Mouse (Mus musculus) embryonic facial prominence, embryonic 15.5 days (tissue): Measurements from ENCODE around the gene Fbxo39. TPM values are rescaled to one million over a fixed set of nuclear protein-coding genes. Genes with fewer than 3 reads are reported as not detected.

Source experiments
- ATAC-seq: fragments of 200-750 bp; cut with Nextera tagmentation; 2 replicates; pipeline ENCODE4 v1.8.0; 2017; ENCODE audit warnings: low read depth, moderate TSS enrichment; ENCODE audit not compliant: insufficient number of reproducible peaks, low FRiP score, low TSS enrichment
- H3K27ac ChIP-seq: fragments of 300-500 bp; sonication (generic); replicated peaks from 2 replicates; pipeline ENCODE4 v1.5.1; 2015; ENCODE audit warnings: mild to moderate bottlenecking, inconsistent platforms
- H3K27me3 ChIP-seq: fragments of 300-500 bp; sonication (generic); 2 replicates; pipeline ENCODE4 v1.6.1; 2015; ENCODE audit warnings: inconsistent platforms
- H3K36me3 ChIP-seq: fragments of 300-500 bp; sonication (generic); 2 replicates; pipeline ENCODE4 v1.6.1; 2015; ENCODE audit warnings: mild to moderate bottlenecking, inconsistent platforms
- H3K4me1 ChIP-seq: fragments of 300-500 bp; sonication (generic); 2 replicates; pipeline ENCODE4 v1.6.1; 2015; ENCODE audit warnings: inconsistent platforms
- H3K4me2 ChIP-seq: fragments of 300-500 bp; sonication (generic); replicated peaks from 2 replicates; pipeline ENCODE4 v1.6.1; 2015; ENCODE audit warnings: mild to moderate bottlenecking, inconsistent platforms
- H3K4me3 ChIP-seq: fragments of 300-500 bp; sonication (generic); replicated peaks from 2 replicates; pipeline ENCODE4 v1.5.1; 2015; ENCODE audit warnings: mild to moderate bottlenecking, inconsistent platforms
- H3K9ac ChIP-seq: fragments of 300-500 bp; sonication (generic); 2 replicates; pipeline ENCODE4 v1.6.1; 2015; ENCODE audit warnings: inconsistent platforms
- H3K9me3 ChIP-seq: fragments of 300-500 bp; sonication (generic); replicated peaks from 2 replicates; pipeline ENCODE4 v1.6.1; 2016; ENCODE audit warnings: inconsistent platforms
- WGBS: fragments of 180-500 bp; shearing (Covaris S2); methylation state at CpG from one replicate; pipeline ENCODE4 v1.1.7; 2015; 5-methylcytosine and 5-hydroxymethylcytosine counted together
- polyA plus RNA-seq: library from polyadenylated mRNA; unstranded; fragments of >200 nt; fragmentation: Nextera tagmentation; extraction: Ambion mirVana; gene quantifications from 2 replicates; pipeline ENCODE4 v1.2.1, GENCODE M21; 2015

The Fbxo39 gene
- polyA plus RNA-seq = not detected in 2 replicates

DNA sequence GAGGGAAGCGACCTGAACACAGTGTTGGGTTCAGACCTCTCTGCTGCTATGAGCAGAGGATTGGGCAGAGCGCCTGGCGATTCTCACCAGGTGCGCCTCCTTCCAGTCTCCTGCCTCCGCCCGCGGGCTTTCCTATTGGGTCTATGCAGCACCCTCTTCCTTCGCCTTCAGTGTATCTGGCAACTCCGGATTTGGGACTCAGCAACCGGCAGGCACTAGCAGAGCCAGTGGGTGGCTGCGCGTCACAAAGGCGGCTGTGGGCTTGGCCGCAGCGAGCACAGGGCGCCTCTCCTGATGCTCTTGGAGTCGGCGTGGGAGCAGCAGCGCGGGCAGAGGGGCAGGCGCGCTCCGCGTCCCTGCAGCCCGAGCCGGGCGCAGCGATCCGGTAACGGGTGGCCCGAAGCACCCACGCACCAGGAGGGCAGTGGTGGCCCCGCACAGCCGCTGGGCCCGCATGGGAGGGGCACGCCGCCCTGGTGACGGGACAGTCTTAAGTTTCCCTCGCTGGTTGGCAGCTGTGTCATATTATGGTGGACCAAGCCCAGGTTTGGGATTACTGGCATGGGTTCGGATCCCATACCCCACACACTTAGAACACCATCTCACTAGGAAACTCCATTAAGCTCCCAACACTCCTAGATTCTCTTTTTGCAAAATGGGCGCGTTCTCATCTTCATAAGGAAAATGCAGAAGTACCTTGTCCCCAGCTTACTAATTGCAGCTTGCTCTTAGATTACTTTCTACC lies at the start of gene Fbxo39:
Gene Fbxo39, plus strand, starts transcription at position 294 of the 745 bp plus-strand sequence.
- peak within 1 kb of the TSS; percentile 25 for H3K4me3 ChIP-seq
- WGBS = 8% methylated on average over 42 of the region's 42 CpGs
- ATAC-seq = no peak
- no peak within 1 kb of the TSS for H3K27ac ChIP-seq
- no peaks in the 10 kb centered on the region for H3K36me3 ChIP-seq
- no peak within 1 kb of the TSS for H3K9ac ChIP-seq
- peak within 1 kb of the TSS; percentile 50 for H3K4me2 ChIP-seq
- H3K27me3 ChIP-seq = peaks cover 28% of the 10 kb centered on the region
- H3K4me1 ChIP-seq = peaks cover 6% of the 10 kb centered on the region
- H3K9me3 ChIP-seq = no peaks in the 10 kb centered on the region

DNA sequence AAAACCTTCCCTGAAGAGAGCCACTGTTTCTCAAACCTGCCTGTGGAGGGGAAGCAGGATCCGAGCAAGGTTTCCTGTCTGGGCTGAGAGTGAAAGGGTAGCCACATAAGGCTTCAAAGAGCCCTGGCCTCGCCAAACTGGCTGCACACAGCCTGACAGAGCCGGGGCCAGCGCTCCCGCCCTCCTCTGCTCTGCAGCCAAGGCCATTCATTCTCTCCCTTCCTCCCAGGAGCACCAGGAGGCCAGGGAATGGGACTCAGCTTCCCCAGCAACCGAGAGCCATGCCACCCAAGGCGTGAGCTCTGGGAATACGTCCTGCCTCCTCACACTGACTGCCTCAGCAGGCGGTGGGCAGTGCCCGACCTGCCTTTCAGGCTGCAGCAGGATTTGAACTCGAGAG lies 48.8 kb upstream of the Fbxo39 start:
- WGBS = 10% methylated on average over 11 of the region's 11 CpGs
- ATAC-seq = no peak
- H3K9me3 ChIP-seq = no peaks in the 10 kb centered on the region
- no peak overlapping the region for H3K27ac ChIP-seq
- H3K36me3 ChIP-seq = no peaks in the 10 kb centered on the region
- peak overlapping the region; percentile 66 for H3K4me2 ChIP-seq
- peak overlapping the region; percentile 43; the same call in 1 of the 2 replicates for H3K4me3 ChIP-seq
- H3K4me1 ChIP-seq = peaks cover 18% of the 10 kb centered on the region
- H3K9ac ChIP-seq = no peak overlapping the region
- peaks cover 51% of the 10 kb centered on the region for H3K27me3 ChIP-seq

- H3K4me3 ChIP-seq = peak overlapping the region; percentile 43
- peaks cover 51% of the 10 kb centered on the region for H3K27me3 ChIP-seq
- ATAC-seq = peak; percentile 78
- H3K4me2 ChIP-seq = peak overlapping the region; percentile 66
- H3K36me3 ChIP-seq = no peaks in the 10 kb centered on the region
- H3K9ac ChIP-seq = peak overlapping the region; percentile 15; the same call in 1 of the 2 replicates
- H3K27ac ChIP-seq = no peak overlapping the region
- WGBS = under 1% methylated on average over 46 of the region's 46 CpGs
- peaks cover 18% of the 10 kb centered on the region for H3K4me1 ChIP-seq
- H3K9me3 ChIP-seq = no peaks in the 10 kb centered on the region
These were observed 47.9 kb upstream of the Fbxo39 start for GRCm38 (mm10) chr11:72266207-72266959.

GRCm38 (mm10) chr11:72266960-72267560 lies 47.2 kb upstream of the Fbxo39 start, which contains the start of gene Slc13a5:
Slc13a5 (minus strand) TSS chr11:72267222.
- peak within 1 kb of the TSS; percentile 15; the same call in 1 of the 2 replicates for H3K9ac ChIP-seq
- H3K4me3 ChIP-seq = peak within 1 kb of the TSS; percentile 43
- peaks cover 51% of the 10 kb centered on the region for H3K27me3 ChIP-seq
- peak within 1 kb of the TSS; percentile 66 for H3K4me2 ChIP-seq
- 5% methylated on average over 36 of the region's 36 CpGs for WGBS
- no peaks in the 10 kb centered on the region for H3K36me3 ChIP-seq
- H3K27ac ChIP-seq = no peak within 1 kb of the TSS
- ATAC-seq = no peak
- H3K4me1 ChIP-seq = peaks cover 18% of the 10 kb centered on the region
- H3K9me3 ChIP-seq = no peaks in the 10 kb centered on the region

DNA sequence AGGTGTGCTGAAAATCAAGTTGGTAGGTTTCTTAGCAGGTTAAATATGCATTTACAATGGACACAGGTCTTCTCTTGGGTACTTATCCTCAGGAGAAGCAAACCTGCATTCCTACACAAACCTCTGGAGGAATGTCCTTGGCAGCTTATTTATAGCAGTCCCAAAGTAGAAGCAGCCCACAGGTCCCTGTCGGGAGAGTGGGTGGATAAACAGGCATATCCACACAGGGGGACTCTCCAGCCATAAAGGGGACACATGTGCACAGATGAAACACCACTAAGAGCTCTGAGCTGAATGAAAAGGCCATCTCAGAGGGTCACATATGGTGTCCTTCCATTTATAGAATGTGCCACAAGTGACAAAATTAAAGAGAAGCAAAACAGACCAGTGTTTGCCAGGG lies 42.5 kb upstream of the Fbxo39 start:
- H3K9ac ChIP-seq = no peak overlapping the region
- H3K27me3 ChIP-seq = peaks cover 20% of the 10 kb centered on the region
- 53% methylated on average over 1 of the region's 1 CpGs for WGBS
- H3K4me2 ChIP-seq = no peak overlapping the region
- H3K4me3 ChIP-seq = no peak overlapping the region
- ATAC-seq = no peak
- H3K36me3 ChIP-seq = no peaks in the 10 kb centered on the region
- H3K9me3 ChIP-seq = no peaks in the 10 kb centered on the region
- no peak overlapping the region for H3K27ac ChIP-seq
- H3K4me1 ChIP-seq = peaks cover 5% of the 10 kb centered on the region; the same call in 1 of the 2 replicates

DNA sequence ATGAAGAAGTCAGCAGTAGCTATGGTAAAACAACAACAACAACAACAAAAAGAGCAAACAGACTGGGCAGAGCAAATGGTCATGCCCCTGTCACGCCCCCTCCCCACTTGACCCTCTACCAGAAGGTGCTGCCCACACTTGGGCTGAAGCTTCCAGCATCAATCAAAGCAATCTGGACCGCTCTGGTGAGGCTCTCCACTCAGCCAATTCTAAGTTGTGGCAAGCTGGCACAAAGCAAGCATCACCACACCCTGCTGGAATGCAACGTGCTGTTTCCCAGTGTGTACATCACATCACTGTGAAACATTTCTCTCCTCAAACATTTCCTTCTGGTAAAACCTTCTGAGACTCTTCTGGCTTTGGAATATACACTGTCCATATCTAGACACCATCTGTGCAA lies 40.9 kb upstream of the Fbxo39 start:
- Histone ChIP-seq H3K36me3 (no peaks in the 10 kb centered on the region), H3K27me3 (0 out of 2 replicates have a peak, but pooled peaks cover 4% of the 10 kb centered on the region), H3K9me3 (no peaks in the 10 kb centered on the region), H3K9ac (no peak overlapping the region), H3K27ac (no peak overlapping the region), H3K4me3 (no peak overlapping the region), H3K4me2 (no peak overlapping the region), H3K4me1 (no peaks in the 10 kb centered on the region)
- WGBS = 68% methylated on average over 3 of the region's 3 CpGs
- ATAC-seq = no peak

- Histone ChIP-seq H3K9me3 (no peaks in the 10 kb centered on the region), H3K36me3 (no peaks in the 10 kb centered on the region), H3K27me3 (no peaks in the 10 kb centered on the region), H3K4me2 (no peak overlapping the region), H3K9ac (no peak overlapping the region), H3K27ac (no peak overlapping the region), H3K4me3 (no peak overlapping the region), H3K4me1 (no peaks in the 10 kb centered on the region)
- 84% methylated on average over 5 of the region's 5 CpGs for WGBS
- no peak for ATAC-seq
These were observed 32.9 kb upstream of the Fbxo39 start for GRCm38 (mm10) chr11:72281143-72281851.

DNA sequence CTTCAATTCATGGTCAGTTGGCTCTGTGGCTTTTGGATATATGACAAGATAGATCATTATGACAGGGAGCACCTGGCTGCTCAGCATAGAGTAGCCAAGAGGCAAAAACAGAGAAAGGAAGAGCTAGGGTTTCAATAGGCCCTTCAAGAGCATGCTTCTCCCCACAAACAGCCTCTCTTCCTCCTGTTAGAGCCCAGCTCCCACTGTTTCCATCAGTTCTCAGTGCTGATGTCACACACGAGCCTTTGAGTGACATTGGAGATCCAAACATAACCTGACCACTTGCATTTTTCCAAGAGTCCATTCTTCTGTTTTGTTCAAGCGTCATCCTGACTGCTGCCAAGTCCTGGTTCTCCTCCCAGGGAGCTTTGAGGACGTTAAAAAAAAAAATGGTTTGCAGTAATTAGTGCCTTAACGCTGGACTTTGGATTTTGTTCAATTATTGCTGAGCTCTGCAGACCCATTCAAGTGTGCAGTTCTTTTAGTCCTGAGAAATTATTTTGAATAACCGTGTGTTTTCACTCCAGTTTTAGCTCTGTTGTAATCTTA lies 32.3 kb upstream of the Fbxo39 start:
- 60% methylated on average over 5 of the region's 5 CpGs for WGBS
- Histone ChIP-seq H3K9me3 (no peaks in the 10 kb centered on the region), H3K4me2 (no peak overlapping the region), H3K27ac (no peak overlapping the region), H3K4me3 (no peak overlapping the region), H3K4me1 (no peaks in the 10 kb centered on the region), H3K36me3 (no peaks in the 10 kb centered on the region), H3K9ac (no peak overlapping the region), H3K27me3 (no peaks in the 10 kb centered on the region)
- ATAC-seq = no peak

DNA sequence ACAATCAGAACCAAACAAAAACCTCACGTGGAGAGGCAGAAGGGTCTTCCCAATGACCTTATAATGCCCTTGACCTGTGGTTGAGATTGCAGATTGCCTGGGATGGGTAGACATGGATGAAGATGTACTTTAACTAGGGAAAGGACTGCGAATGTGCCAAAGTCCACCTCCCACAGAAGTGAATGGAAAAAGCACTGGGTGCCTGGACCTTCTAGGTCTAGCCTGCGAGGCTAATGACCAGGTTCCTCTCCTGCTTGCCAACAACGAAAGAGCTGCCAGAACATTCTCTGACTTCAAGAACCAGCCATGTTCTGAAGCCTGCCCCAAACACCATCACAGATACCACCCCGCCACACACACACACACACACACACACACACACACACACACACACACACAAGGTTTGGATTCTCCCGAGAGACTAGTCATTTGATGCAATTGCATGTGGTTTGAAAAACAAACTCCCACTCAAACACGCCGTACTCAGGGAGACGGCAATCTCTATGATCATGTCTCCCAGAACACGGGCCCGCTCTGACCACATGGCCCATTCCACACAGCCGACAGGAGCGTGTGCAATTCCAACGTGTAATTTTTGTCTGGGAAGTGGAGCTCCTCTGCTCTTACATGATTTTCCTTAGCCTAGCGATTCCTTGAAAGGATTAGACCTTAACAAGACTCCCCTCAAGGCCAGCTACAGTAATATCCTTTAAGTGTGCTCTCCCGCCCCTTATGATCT lies 30.6 kb upstream of the Fbxo39 start:
- ATAC-seq = peak; percentile 76; the same call in 1 of the 2 replicates
- WGBS = 80% methylated on average over 16 of the region's 16 CpGs
- Histone ChIP-seq H3K4me2 (no peak overlapping the region), H3K4me3 (no peak overlapping the region), H3K27ac (no peak overlapping the region), H3K9ac (no peak overlapping the region), H3K36me3 (no peaks in the 10 kb centered on the region), H3K9me3 (no peaks in the 10 kb centered on the region), H3K27me3 (no peaks in the 10 kb centered on the region), H3K4me1 (no peaks in the 10 kb centered on the region)

- Histone ChIP-seq H3K27ac (no peak overlapping the region), H3K9me3 (no peaks in the 10 kb centered on the region), H3K4me2 (no peak overlapping the region), H3K4me1 (no peaks in the 10 kb centered on the region), H3K9ac (no peak overlapping the region), H3K27me3 (no peaks in the 10 kb centered on the region), H3K4me3 (no peak overlapping the region), H3K36me3 (no peaks in the 10 kb centered on the region)
- 54% methylated on average over 14 of the region's 14 CpGs for WGBS
- peak; percentile 67; the same call in 1 of the 2 replicates for ATAC-seq
These were observed 29.6 kb upstream of the Fbxo39 start for GRCm38 (mm10) chr11:72284532-72285182.
